Comparison of ENCODE assay signal across 8 mouse cellular contexts in the genomic region with DNA sequence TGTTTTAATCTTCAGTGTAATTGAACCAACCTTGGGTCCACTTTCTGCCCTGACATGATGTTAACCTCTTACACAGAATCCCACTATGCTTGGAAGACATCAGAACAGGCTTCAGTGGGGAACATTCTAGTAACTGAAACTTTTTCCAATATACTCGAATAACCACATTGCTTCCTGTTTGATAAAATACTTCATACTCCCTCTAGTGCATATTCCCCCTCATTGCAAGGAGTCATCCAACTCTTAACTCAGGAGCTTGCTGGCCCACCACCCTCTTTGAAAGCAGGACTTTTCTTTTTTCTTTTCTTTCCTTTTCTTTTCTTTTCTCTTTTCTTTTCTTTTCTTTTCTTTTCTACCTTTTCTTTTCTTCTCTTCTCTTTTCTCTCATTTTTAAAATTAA.
A peak's percentile ranks its signal among the peaks of the same experiment; 100 is the strongest.
DNase-seq lines count a peak whose midpoint lies in the region; ATAC-seq and TF ChIP-seq lines count a peak whose summit lies in the region.
"Had no signal": no experiment of that assay in that cellular context is flagged by ENCODE, and none has a peak within 500 bp of the region (broad histone marks: within the 10 kb centered on the region; RNA-seq: fewer than 3 reads in every experiment).

No protein-coding gene starts in this region.

- ATAC-seq in hindbrain, embryonic 11.5 days (ENCODE audit: low FRiP score): no peak
- no peak for ATAC-seq in hindbrain, embryonic 16.5 days
- no peak for ATAC-seq in lung, postnatal 0 days

- no peak overlapping the region for H3K4me2 ChIP-seq in hindbrain, embryonic 11.5 days (replicated peaks; ENCODE audit: low read depth, low read length)
- H3K4me2 ChIP-seq in hindbrain, embryonic 16.5 days (ENCODE audit: low read length): no peak overlapping the region
- H3K4me2 ChIP-seq in lung, postnatal 0 days (replicated peaks; ENCODE audit: low read depth, low read length): no peak overlapping the region
- H3K4me2 ChIP-seq: heart, embryonic 13.5 days had no signal

- H3K36me3 ChIP-seq in hindbrain, embryonic 11.5 days (ENCODE audit: control insufficient read depth, insufficient read depth, low read length): no peaks in the 10 kb centered on the region
- no peaks in the 10 kb centered on the region for H3K36me3 ChIP-seq in hindbrain, embryonic 16.5 days (ENCODE audit: control insufficient read depth, insufficient read depth, low read length)
- no peaks in the 10 kb centered on the region for H3K36me3 ChIP-seq in lung, postnatal 0 days (ENCODE audit: insufficient read depth, low read length)
- H3K36me3 ChIP-seq: heart, embryonic 13.5 days had no signal

- H3K4me3 ChIP-seq in hindbrain, embryonic 11.5 days (ENCODE audit: low read depth, low read length): no peak overlapping the region
- no peak overlapping the region for H3K4me3 ChIP-seq in hindbrain, embryonic 16.5 days (ENCODE audit: low read length)
- no peak overlapping the region for H3K4me3 ChIP-seq in lung, postnatal 0 days (ENCODE audit: low read depth, low read length)
- no peak overlapping the region for H3K4me3 ChIP-seq in cortical plate, adult 2 months (ENCODE audit: insufficient read depth, low read length)
- H3K4me3 ChIP-seq: heart, embryonic 13.5 days had no signal

- no peak overlapping the region for H3K9ac ChIP-seq in hindbrain, embryonic 11.5 days (ENCODE audit: low read depth, low read length)
- H3K9ac ChIP-seq in hindbrain, embryonic 16.5 days (ENCODE audit: low read depth, low read length): no peak overlapping the region
- no peak overlapping the region for H3K9ac ChIP-seq in lung, postnatal 0 days (replicated peaks; ENCODE audit: low read depth)
- H3K9ac ChIP-seq: heart, embryonic 13.5 days had no signal

- no peak overlapping the region for H3K27ac ChIP-seq in hindbrain, embryonic 11.5 days (ENCODE audit: low read depth, low read length)
- no peak overlapping the region for H3K27ac ChIP-seq in hindbrain, embryonic 16.5 days (ENCODE audit: low read depth, low read length)
- H3K27ac ChIP-seq in lung, postnatal 0 days (ENCODE audit: low read length): no peak overlapping the region
- no peak overlapping the region for H3K27ac ChIP-seq in cortical plate, adult 2 months (ENCODE audit: insufficient read depth, low read length)
- H3K27ac ChIP-seq: heart, embryonic 13.5 days had no signal

- WGBS in hindbrain, embryonic 11.5 days: 59% methylated on average over 1 of the region's 1 CpGs
- 47% methylated on average over 1 of the region's 1 CpGs for whole genome bisulfite sequencing in hindbrain, embryonic 16.5 days
- WGBS in lung, postnatal 0 days: 14% methylated on average over 1 of the region's 1 CpGs

- no peaks in the 10 kb centered on the region for H3K4me1 ChIP-seq in hindbrain, embryonic 11.5 days (replicated peaks; ENCODE audit: control insufficient read depth, insufficient read depth, low read length)
- H3K4me1 ChIP-seq in hindbrain, embryonic 16.5 days (ENCODE audit: control insufficient read depth, insufficient read depth, low read depth, low read length): no peaks in the 10 kb centered on the region
- H3K4me1 ChIP-seq in lung, postnatal 0 days (ENCODE audit: insufficient read depth, low read depth, low read length): no peaks in the 10 kb centered on the region
- H3K4me1 ChIP-seq in cortical plate, adult 2 months (ENCODE audit: control insufficient read depth, insufficient read depth, low read length): no peaks in the 10 kb centered on the region
- H3K4me1 ChIP-seq: heart, embryonic 13.5 days had no signal

- peak; percentile 42 for DNase-seq in hindbrain, embryonic 11.5 days (ENCODE audit: low spot score)
- DNase-seq in lung, postnatal 0 days (ENCODE audit: low spot score): peak; percentile 63
- no peak for DNase-seq in lung, postnatal 4 days
- DNase-seq in telencephalon, adult 2 months (ENCODE audit: low read depth, low spot score): peak; percentile 44
- DNase-seq in heart, adult 9 months (ENCODE audit: low spot score in 2 of 2): no peak

- no peak for TF ChIP-seq EP300 in lung, postnatal 0 days (IDR thresholded peaks at IDR 0.05)

- TF ChIP-seq POLR2A in cortical plate, adult 2 months (IDR thresholded peaks at IDR 0.05; ENCODE audit: extremely low read depth, insufficient read depth, low read length): no peak

- peak; percentile 72 for TF ChIP-seq CTCF in lung, postnatal 0 days (IDR thresholded peaks at IDR 0.05)
- peak; percentile 40 for TF ChIP-seq CTCF in cortical plate, adult 2 months (IDR thresholded peaks at IDR 0.05; ENCODE audit: extremely low read depth, insufficient read depth, low read length)

- no peaks in the 10 kb centered on the region for H3K27me3 ChIP-seq in hindbrain, embryonic 11.5 days (ENCODE audit: control insufficient read depth, insufficient read depth, low read length)
- H3K27me3 ChIP-seq in hindbrain, embryonic 16.5 days (replicated peaks; ENCODE audit: control insufficient read depth, insufficient read depth, low read length): no peaks in the 10 kb centered on the region
- H3K27me3 ChIP-seq in lung, postnatal 0 days (replicated peaks; ENCODE audit: insufficient read depth, low read length): no peaks in the 10 kb centered on the region
- H3K27me3 ChIP-seq: heart, embryonic 13.5 days had no signal

- no peaks in the 10 kb centered on the region for H3K9me3 ChIP-seq in hindbrain, embryonic 11.5 days (ENCODE audit: control insufficient read depth, low read length)
- H3K9me3 ChIP-seq in hindbrain, embryonic 16.5 days (ENCODE audit: control insufficient read depth, low read length): no peaks in the 10 kb centered on the region
- no peaks in the 10 kb centered on the region for H3K9me3 ChIP-seq in lung, postnatal 0 days (ENCODE audit: low read length)
- H3K9me3 ChIP-seq: heart, embryonic 13.5 days had no signal

Comparison
In these comparisons a context has a peak if more than half of its experiments do, and no peak if none do; other contexts are left out.
1. DNase-seq: peak in hindbrain, embryonic 11.5 days (single experiment), lung, postnatal 0 days (single experiment) and telencephalon, adult 2 months (single experiment); none in lung, postnatal 4 days (0 of 2) and heart, adult 9 months (0 of 2).